Mouse (Mus musculus) hindlimb bud, embryonic 11.5 days (tissue): Measurements from ENCODE around the gene Nek4.

ENCODE experiments used
- DNase-seq: peaks from one replicate; pipeline ENCODE4 v3.0.0-alpha.2; 2012; ENCODE audit warnings: low read depth, low spot score; ENCODE audit errors: extremely low spot score

Nek4 gene

DNA sequence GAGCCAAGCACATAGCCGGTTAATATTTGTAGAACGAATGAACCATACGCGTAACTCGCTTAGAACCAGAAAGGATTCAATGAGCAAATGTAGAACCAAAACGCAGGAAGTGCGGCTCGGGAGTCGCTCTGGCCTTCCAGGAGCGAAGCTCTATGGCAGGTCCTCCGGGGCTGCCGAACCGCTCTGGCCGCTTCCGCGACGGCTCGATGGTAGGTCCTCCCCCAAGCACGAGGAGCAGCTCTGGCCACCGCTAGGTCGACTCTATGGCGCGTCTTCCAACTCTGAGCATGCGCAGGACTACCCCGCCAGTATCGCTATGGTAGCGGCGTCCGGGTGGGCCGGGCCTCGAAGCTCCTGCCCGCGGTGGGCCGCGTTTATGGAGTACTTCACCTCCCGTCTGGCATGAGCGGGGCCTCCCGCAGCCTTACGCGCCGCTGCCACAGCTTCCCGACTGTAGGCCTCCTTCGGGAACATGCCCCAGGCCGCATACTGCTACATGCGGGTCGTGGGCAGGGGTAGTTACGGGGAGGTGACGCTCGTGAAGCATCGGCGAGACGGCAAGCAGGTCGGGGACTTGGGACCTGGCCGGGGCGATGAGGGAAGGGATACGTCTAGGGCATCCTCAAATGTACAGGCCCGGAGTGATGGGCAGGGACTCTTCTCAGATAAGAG, at the start of gene Nek4:
Nek4 (plus strand) TSS at position 224 of the 672 bp plus-strand sequence.
- peak; percentile 86 for DNase-seq

DNA sequence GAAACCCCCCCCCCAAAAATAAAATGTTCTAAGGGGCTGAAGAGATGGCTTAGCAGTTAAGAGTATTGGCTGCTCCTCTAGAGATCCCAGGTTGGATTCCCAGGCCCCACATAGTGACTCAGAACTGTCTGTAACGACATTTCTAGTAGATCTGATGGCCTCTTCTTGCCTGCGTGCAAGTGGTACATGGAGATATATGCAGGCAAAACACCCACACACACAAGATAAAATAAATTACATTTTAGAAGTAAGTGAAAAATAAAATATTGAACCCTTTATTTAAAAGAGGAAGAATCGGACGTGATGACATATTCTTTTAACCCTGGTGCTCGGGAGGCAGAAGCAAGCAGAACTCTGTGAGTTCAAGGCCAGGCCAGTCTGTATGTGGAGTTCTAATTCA, 48.5 kb upstream of the Nek4 start:
- no peak for DNase-seq

DNA sequence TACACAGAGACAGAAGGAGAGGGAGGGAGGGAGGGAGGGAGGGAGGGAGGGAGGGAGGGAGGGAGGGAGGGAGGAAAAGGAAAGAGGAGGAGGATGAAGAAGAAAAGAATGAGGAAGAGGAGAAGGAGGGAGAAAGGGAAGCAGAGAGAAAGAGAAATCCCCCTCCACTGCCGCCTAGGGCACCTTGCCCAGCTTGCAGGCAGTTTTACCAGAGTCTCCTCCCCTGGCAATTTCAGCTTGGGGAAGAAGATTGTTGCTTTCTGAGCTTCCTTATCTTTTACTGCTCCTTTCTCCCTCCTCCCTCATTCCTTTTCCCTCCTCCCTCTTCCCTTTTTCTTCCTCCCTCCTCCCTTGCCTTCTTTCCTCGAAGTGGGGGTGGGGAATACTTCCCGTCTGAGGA, 48.1 kb upstream of the Nek4 start:
- no peak for DNase-seq

DNA sequence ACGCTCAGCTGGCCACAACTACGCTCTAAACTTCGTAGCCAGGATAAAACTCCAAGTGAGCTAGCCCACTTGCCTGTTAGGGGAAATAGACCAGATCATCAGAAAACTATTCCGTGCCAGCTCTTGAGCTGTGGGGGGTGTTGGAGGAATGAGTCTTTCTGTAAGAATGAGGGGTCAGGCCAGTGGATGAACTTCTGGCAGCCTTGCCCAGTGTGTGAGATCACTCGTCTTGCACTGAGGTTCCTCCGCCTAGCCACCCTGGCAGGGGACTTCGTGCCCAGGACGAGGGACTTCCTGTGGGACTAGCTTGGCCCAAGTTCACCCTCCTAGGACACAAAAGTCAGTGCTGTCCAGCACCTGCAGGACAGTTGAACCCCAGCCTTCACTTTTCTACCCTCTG, 46.9 kb upstream of the Nek4 start:
- no peak for DNase-seq

GRCm38 (mm10) chr14:30906001-30906400, 45.2 kb upstream of the Nek4 start:
- DNase-seq = no peak

DNA sequence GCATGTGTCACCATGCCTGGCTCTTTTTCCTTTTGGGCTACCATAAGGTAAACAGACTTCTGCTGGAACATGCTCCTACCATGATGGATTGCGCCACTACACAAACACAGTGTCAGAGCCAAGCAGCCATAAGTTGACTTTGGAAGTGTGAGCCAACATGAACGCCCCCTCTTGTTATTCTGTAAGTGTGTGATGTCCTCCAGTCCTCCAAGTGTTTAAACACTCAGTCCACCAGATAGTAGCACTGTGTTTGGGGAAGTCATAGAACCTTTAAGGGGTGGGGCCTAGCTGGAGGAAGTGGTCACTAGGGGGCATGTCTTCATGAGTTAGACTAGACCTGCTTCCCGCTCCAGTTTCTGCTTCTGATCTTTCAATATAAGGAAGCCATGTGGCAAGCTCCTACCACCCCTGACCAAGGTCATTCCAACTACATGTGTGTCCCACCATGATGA, 43.3 kb upstream of the Nek4 start:
- DNase-seq = no peak

DNA sequence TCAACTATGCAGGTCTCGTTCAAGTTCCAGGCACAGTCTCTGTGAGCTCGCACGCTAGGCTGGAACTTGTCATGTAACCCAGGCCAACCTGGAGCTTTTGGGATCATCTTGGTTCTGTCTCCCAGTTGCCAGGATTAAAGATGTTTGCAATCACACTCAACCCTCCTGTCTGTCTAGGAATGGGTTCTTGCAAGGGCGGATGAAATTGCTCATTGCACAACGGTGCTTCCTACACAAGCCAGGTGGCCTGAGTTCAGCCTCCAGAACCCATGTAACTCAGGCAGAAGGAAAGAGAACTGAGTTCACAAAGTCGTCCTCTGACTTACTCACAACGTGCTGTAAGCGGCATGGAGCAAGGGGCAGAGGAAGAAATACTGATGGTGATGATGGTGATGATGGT, 40.0 kb upstream of the Nek4 start:
- DNase-seq = no peak

GRCm38 (mm10) chr14:30912641-30913040, 38.5 kb upstream of the Nek4 start:
- no peak for DNase-seq

GRCm38 (mm10) chr14:30913404-30913803, 37.8 kb upstream of the Nek4 start:
- DNase-seq = no peak

GRCm38 (mm10) chr14:30916516-30916915, 34.7 kb upstream of the Nek4 start:
- DNase-seq = no peak

DNA sequence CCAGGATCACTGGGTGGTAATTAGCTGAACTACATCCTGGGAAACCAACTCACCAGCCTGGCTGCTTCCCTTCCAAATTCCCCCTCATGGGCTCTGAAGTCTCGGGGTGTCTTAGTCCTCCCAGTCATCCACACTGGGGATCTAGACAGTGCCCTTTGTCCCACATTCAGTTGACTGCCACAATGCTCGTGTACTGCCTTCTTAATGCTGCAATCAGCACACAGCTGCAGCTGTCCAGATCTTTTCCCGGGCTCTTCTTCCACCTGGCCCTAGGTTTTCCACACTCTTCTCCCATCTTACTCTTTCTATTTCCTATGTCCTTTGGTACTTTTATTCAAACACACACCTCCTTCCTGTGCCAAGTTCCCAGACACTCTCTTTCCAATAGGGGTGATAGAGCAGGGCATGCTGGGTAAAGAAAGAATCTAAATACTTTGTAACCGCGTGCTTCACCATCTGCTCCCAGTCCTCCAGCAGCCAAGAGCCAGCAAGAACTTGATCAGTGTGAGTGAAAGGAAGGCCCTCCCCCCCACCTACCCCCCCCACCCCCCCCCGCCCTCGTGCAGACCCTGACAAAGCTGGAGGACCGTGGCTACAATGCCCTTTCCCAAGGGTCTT, 29.0 kb upstream of the Nek4 start:
- no peak for DNase-seq

DNA sequence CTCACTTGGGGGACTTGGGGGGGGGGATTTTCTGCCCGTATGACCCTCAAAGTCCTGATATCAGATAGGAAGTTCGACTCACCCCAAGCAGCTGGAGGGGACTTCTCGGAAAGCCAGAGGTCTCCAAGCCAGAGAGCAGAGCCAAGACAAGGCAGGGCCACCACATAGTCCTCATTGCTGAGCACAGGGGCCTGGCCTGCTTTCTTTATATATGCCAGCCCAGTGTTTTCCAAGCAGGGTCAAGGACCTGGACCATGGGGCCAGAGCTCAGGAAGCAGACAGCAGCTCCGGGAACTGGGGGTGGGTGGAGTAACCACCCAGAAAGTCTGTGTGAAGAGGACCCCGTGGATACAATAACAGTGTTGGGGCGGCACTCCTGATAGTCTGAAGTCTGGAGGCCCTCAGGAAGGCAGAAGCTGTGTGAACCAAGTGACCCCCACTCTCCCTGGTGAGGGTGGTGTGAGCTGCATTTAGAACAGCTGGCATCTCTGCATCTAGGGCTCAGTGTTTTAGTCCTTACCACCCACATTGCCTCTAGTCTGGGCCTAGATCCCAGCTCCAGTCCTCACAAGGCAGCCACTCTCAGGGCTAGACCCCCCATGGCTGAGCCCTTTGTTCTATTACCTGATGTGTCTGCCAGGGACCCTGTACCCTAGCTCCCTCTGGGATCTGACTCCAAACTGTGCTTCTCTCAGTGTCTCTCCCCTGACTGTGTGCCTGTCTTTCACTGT, 27.6 kb upstream of the Nek4 start, which contains the start of gene Itih3:
Itih3 (minus strand) TSS at position 386 of the 731 bp plus-strand sequence.
- DNase-seq = no peak

- no peak for DNase-seq
Measured at GRCm38 (mm10) chr14:30925492-30925891, 25.7 kb upstream of the Nek4 start.

GRCm38 (mm10) chr14:30930386-30930785, 20.8 kb upstream of the Nek4 start:
- no peak for DNase-seq

- no peak for DNase-seq
Measured at GRCm38 (mm10) chr14:30933351-30933750, 17.8 kb upstream of the Nek4 start.

DNA sequence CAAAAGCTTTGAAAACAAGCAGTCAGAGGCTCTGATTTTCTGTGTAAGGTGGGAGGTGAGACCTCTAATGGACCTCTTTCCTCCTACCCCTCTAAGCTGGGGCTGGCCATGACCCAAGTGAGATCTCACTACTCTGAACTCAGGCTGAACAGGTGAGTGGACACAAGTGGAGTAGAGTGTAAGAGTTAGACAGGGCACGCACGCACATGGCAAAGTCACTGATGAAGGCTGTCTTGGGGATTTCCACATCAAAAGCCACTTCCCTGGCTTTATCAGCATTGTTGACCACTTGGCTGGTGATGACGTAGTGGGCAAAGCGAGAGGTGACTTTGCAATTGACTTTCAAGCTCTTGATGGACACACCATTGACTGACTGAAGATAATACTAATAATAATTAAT, 8.9 kb upstream of the Nek4 start:
- no peak for DNase-seq

- DNase-seq = no peak
Measured at GRCm38 (mm10) chr14:30943038-30943437, 8.1 kb upstream of the Nek4 start, which contains the start of gene Itih1. Gene Itih1 (minus strand): TSS chr14:30943289.

- DNase-seq = no peak
Measured at GRCm38 (mm10) chr14:30943860-30944674, 7.1 kb upstream of the Nek4 start.

- DNase-seq = no peak
Measured at GRCm38 (mm10) chr14:30944745-30945144, 6.4 kb upstream of the Nek4 start.

GRCm38 (mm10) chr14:30949986-30950385, 1.2 kb upstream of the Nek4 start:
- no peak for DNase-seq

DNA sequence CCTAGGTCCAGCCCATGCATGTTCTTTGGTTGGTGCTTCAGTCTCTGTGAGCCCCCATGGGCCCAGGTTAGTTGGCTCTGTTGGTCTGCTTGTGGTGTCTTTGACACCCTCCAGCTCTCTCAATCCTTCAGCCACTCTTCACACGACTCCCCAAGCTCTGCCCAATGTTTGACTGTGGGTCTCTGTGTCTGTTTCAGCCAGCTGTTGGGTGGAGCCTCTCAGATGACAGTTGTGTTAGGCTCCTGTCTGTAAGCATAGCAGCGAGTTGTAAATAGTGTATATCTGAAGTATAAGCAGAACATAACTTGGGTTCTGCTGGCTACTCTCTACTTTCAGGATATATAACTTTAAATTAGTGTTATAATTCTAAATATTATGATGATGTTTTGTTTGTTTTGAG, 7.3 kb downstream of the Nek4 start:
- no peak for DNase-seq
